Mouse (Mus musculus) limb, embryonic 14.5 days (tissue): ENCODE measurements at regions not wholly inside any gene's neighbourhood (a gene's known extent, or its start where the extent isn't known, plus 50 kb on each side); places are given as distances from the start of the nearest gene placed in this dataset.
A peak's percentile ranks its signal among the peaks of the same experiment; 100 is the strongest.
"Not testable (repeated sequence)": the region's sequence is repeated elsewhere in the genome, so short reads cannot be mapped to it uniquely, and the experiment has no call there.

Experiments
- ATAC-seq: fragments of 200-750 bp; cut with Nextera tagmentation; 2 replicates; pipeline ENCODE4 v1.8.0; 2017; ENCODE audit warnings: low read depth, moderate number of reproducible peaks, moderate TSS enrichment; ENCODE audit not compliant: low FRiP score
- DNase-seq: peaks from one replicate; pipeline ENCODE4 v3.0.0-alpha.2; 2015; ENCODE audit warnings: low spot score
- H3K27ac ChIP-seq: fragments of 300-500 bp; sonication (generic); replicated peaks from 2 replicates; pipeline ENCODE4 v1.5.1; 2014; ENCODE audit warnings: low read depth, mild to moderate bottlenecking, low read length, moderate library complexity, mixed read lengths
- H3K27me3 ChIP-seq: fragments of 300-500 bp; sonication (generic); 2 replicates; pipeline ENCODE4 v1.6.1; 2014; ENCODE audit warnings: low read length, mixed read lengths; ENCODE audit not compliant: control insufficient read depth, insufficient read depth
- H3K36me3 ChIP-seq: fragments of 300-500 bp; sonication (generic); 2 replicates; pipeline ENCODE4 v1.6.1; 2014; ENCODE audit warnings: mild to moderate bottlenecking, low read length, moderate library complexity, mixed read lengths; ENCODE audit not compliant: control insufficient read depth, insufficient read depth
- H3K4me1 ChIP-seq: fragments of 300-500 bp; sonication (generic); 2 replicates; pipeline ENCODE4 v1.6.1; 2014; ENCODE audit warnings: antibody characterized with exemption, low read length, mixed read lengths; ENCODE audit not compliant: control insufficient read depth, insufficient read depth
- H3K4me2 ChIP-seq: fragments of 300-500 bp; sonication (generic); replicated peaks from 2 replicates; pipeline ENCODE4 v1.6.1; 2014; ENCODE audit warnings: low read depth, mild to moderate bottlenecking, low read length, moderate library complexity; ENCODE audit not compliant: severe bottlenecking
- H3K4me3 ChIP-seq: fragments of 300-500 bp; sonication (generic); replicated peaks from 2 replicates; pipeline ENCODE4 v1.5.1; 2014; ENCODE audit warnings: low read length
- H3K9ac ChIP-seq: fragments of 300-500 bp; sonication (generic); 2 replicates; pipeline ENCODE4 v1.6.1; 2014; ENCODE audit warnings: mild to moderate bottlenecking, low read depth, low read length, moderate library complexity; ENCODE audit not compliant: severe bottlenecking
- H3K9me3 ChIP-seq: fragments of 300-500 bp; sonication (generic); 2 replicates; pipeline ENCODE4 v1.6.1; 2016; ENCODE audit warnings: low read length; ENCODE audit not compliant: control insufficient read depth
- POLR2A ChIP-seq: fragments of 200-500 bp; IDR thresholded peaks from 2 replicates; pipeline ENCODE4 v1.8.0; 2012; ENCODE audit warnings: inconsistent platforms, mild to moderate bottlenecking, moderate library complexity, borderline replicate concordance; ENCODE audit not compliant: insufficient read depth, insufficient read length; ENCODE audit errors: extremely low read depth
- WGBS: fragments of 180-500 bp; shearing (Covaris S2); extraction: QIAGEN DNeasy Blood & Tissue Kit; methylation state at CpG from one replicate; pipeline ENCODE4 v1.1.7; 2014; 5-methylcytosine and 5-hydroxymethylcytosine counted together

GRCm38 (mm10) chr5:75405496-75405895 is 169.2 kb upstream of the Kit start:
- DNase-seq (peak; percentile 30), ATAC-seq (no peak)
- WGBS, result 23% methylated on average over 7 of the region's 7 CpGs
- no peak for TF ChIP-seq POLR2A
- Histone ChIP-seq H3K4me3 (no peak overlapping the region), H3K27ac (no peak overlapping the region; the same call in 1 of the 2 replicates), H3K36me3 (no peaks in the 10 kb centered on the region), H3K4me1 (peaks cover 33% of the 10 kb centered on the region), H3K27me3 (no peaks in the 10 kb centered on the region), H3K4me2 (no peak overlapping the region), H3K9ac (no peak overlapping the region), H3K9me3 (no peaks in the 10 kb centered on the region)

- 32% methylated on average over 10 of the region's 10 CpGs for WGBS
- no peaks in the 10 kb centered on the region for H3K27me3 ChIP-seq
Measured at GRCm38 (mm10) chr5:75407686-75408085, 167.0 kb upstream of the Kit start.

DNA sequence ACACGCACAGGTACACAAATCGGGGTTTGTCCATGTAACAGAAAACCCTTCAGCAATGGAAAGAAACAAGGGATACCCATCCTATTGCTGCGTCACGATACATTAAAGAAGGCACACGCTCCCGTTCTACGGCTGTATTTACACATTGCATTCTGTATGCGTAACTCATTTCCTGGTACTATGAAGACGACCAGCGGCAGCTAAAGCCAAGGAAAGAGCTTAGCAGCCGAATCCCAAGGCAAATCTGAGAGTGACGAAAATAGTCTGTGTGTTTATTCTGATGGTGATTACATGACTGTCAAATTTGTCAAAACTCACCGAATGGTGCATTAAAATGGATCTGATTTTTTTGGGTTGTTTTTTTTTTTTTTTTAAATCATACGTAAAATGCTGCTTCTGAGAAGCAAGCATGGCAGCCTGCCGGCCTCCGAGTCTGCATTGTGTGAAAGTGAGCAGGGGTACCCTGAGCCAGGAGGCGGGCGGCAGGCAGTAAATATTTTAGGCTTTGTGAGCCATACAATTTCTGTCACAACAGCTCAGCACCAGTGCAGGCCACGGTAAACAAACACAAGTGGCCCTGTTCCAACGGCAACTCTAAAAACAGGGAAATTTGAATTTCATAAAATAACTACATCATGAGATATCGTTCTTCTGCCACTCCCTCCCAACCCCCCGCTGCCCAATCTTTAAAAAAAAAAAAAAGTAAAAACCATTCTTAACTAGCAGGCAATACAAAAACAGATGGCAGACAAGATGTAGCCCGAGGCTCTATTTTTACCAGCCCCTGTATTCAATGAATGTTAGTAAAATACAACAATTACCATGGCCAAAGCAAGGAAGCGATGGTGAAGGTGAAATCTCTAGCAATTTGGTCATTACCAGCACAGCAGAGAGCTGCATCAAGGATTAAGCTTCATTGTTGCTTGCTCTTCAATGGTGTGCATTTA is 164.2 kb upstream of the Kit start:
- no peak for TF ChIP-seq POLR2A
- H3K4me2 ChIP-seq, result 0 out of 2 replicates have a peak overlapping the region, but pooled peaks have one; percentile 5
- no peak overlapping the region for H3K4me3 ChIP-seq
- H3K9me3 ChIP-seq, result no peaks in the 10 kb centered on the region
- no peak overlapping the region for H3K27ac ChIP-seq
- H3K27me3 ChIP-seq, result no peaks in the 10 kb centered on the region
- no peak for DNase-seq
- H3K36me3 ChIP-seq, result no peaks in the 10 kb centered on the region
- ATAC-seq, result no peak
- H3K4me1 ChIP-seq, result peaks cover 6% of the 10 kb centered on the region
- no peak overlapping the region for H3K9ac ChIP-seq
- 64% methylated on average over 24 of the region's 24 CpGs for WGBS

More at GRCm38 (mm10) chr5:75407686-75408085, 167.0 kb upstream of the Kit start:
- ATAC-seq, result no peak
- TF ChIP-seq POLR2A, result no peak
- Histone ChIP-seq H3K9me3 (no peaks in the 10 kb centered on the region), H3K4me3 (no peak overlapping the region), H3K4me2 (no peak overlapping the region), H3K27ac (no peak overlapping the region), H3K4me1 (peaks cover 25% of the 10 kb centered on the region), H3K9ac (no peak overlapping the region), H3K36me3 (no peaks in the 10 kb centered on the region)
- no peak for DNase-seq

- H3K4me2 ChIP-seq, DNase-seq, H3K9me3 ChIP-seq, H3K4me1 ChIP-seq, ATAC-seq, H3K36me3 ChIP-seq, H3K27me3 ChIP-seq, H3K4me3 ChIP-seq, H3K27ac ChIP-seq, H3K9ac ChIP-seq: not testable (repeated sequence)
- 93% methylated on average over 1 of the region's 2 CpGs for WGBS
Measured at GRCm38 (mm10) chr5:75419282-75419681, 155.4 kb upstream of the Kit start.

DNA sequence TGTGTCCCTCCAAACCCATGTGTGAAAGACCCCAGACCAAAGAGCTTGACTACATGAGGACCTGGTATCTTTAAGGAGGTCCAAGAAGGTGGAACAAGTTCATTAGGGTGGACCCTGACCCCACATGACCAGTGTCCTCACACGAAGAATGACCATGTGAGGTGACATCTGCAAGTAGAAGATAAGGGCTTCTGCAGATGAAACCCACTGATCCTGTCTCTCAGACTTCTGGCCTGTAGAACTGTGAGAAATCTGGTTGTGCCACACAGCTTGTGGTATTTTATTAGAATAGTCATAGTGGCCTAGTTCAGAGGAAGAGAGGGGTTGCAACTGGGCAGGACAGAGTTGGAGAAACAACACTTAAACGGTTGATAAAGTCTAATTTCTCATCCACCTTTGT is 141.8 kb upstream of the Kit start:
- no peak for ATAC-seq
- H3K27me3 ChIP-seq, result no peaks in the 10 kb centered on the region
- WGBS, result 85% methylated on average over 2 of the region's 2 CpGs
- H3K4me2 ChIP-seq, result no peak overlapping the region
- no peak overlapping the region for H3K9ac ChIP-seq
- TF ChIP-seq POLR2A, result no peak
- H3K27ac ChIP-seq, result no peak overlapping the region
- no peak overlapping the region for H3K4me3 ChIP-seq
- DNase-seq, result no peak
- H3K36me3 ChIP-seq, result no peaks in the 10 kb centered on the region
- no peaks in the 10 kb centered on the region for H3K4me1 ChIP-seq
- no peaks in the 10 kb centered on the region for H3K9me3 ChIP-seq
